Mouse (Mus musculus) small intestine, adult 10 weeks (tissue): ENCODE results near the gene Sec23b. TPM values are rescaled to one million over a fixed set of nuclear protein-coding genes. Genes with fewer than 3 reads are reported as not detected.

ENCODE experiments used
- polyA plus RNA-seq: library from polyadenylated mRNA; stranded (reverse); fragments of 350-450 nt; fragmentation: Illumina TruSeq; extraction: RNeasy Lipid Tissue Mini Kit (QIAGEN cat#74804); gene quantifications from one replicate; pipeline ENCODE4 v1.2.3, GENCODE M21; 2014; ENCODE audit warnings: low replicate concordance

The Sec23b gene
- polyA plus RNA-seq, result 115 TPM

GRCm38 (mm10) chr2:144555820-144556552 is at the start of gene Sec23b:
Gene Sec23b (plus strand): TSS chr2:144556229.

DNA sequence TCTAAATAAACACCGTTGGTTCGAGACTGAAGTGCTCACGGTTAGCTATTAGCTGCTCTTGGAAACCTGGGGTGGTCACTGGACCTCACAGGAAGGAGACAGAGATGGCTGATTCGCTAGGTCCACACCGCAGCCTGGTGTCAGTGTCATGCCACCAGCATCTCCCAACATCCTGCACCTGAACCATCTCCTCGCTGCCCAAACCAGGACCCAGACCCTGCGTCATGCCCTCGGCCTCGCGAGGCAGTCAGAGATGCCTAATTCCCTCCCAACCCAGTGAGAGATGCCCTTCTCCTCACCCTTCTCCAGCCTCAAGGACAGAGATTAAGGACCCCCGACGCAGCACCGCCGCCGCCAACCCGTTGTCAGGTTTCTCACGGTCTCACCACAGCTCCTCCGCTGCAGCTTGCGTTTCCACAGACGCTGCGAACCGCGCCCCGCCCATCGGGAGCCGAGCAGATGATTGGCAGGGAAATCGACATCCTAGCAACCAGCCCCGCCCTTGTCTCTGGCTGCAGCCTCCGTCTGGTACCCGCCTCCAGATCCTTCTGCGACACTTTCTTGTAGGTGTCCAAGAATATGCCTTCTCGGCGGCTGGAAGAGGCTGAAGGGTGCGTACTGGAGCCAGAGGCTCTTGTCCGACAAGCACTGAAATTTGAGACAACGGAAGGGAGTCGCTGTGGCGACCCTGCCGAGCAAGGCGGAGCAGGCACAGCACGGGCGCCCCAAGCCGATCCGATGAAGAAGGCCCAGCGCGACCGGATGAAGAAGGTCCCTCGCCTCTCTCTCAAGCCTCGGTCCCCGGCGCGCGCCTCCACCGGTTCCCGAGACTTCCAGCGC is 28.8 kb upstream of the Sec23b start, which contains the start of the genes Dzank1 and Polr3f:
Dzank1 (minus strand) TSS at position 434 of the 840 bp plus-strand sequence.
Polr3f (plus strand) TSS at position 738 of the 840 bp plus-strand sequence.

DNA sequence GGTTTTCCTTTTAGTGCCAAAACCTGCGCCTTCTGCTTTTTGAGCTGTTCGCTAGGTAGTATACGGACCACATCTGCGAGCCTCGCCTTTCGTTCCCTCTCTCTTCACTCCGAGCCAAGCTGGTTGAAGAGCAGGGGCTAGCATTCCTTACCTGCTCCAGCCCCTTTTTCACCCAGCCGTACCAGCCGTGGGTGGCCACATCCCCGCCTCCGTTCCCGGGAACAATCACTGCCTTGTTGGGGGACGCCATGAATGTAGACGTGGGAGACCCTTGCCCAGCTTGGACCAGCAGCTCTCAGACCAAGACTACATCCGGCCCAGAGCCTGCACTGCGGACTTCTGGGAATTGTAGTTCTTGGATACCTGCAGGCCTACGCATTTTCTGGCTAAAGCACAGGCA is 5.5 kb upstream of the Sec23b start, which contains the start of gene Rbbp9:
Rbbp9 (minus strand) TSS at position 341 of the 400 bp plus-strand sequence.

GRCm38 (mm10) chr2:144593951-144594651 is 38.1 kb downstream of the Sec23b start, which contains the start of gene Smim26:
Gene Smim26 (plus strand): TSS chr2:144594054.

DNA sequence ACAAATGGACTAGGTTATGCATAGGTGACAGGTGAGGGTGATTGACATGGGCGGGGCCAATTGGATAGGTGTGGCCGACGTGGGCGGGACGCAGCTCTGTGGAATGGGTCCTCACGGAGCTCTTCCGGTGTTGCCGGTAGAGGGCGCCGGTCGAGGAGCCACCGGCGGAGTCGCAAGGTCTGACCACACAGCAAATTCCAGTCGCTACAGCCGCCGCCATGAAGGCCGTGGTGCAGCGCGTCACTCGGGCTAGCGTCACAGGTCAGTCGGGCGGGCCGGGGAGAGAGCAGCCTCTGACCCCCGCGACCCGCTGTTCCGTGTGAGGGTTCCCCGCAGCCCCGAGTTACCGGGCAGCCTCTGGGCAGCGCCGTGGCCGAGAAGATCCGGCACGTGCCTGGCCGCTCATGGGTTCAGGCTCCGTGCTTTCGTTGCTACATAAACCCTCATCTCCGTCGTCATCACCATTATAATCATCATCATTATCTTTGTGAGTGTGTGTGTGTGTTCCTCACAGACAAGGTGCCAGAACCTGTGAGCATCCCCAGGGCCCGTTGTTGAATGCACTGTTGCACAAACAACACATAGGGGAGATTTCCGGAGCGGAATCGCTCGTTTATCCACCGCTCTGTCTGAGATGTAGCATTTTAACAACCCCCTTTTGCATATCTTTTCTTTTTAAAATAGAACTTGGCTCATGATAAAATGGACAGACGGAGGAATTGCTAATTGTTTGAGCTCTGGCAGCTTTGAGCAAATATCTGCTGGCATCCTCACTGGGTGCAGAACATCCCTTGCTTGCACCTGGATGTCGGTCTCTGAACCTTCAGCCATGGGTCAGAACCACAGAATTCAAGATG is 44.0 kb downstream of the Sec23b start, which contains the start of gene Dtd1:
Dtd1 (plus strand) TSS at position 67 of the 857 bp plus-strand sequence.

Other genes with a start within 250 kb of the Sec23b start
- gene Ovol2, start 224.1 kb upstream of the Sec23b start, polyA plus RNA-seq, result 5.1 TPM
- gene Kat14, start 187.2 kb upstream of the Sec23b start, polyA plus RNA-seq, result 3.7 TPM
- gene Pet117, start 187.2 kb upstream of the Sec23b start, polyA plus RNA-seq, result 3.2 TPM
- 0.45 TPM for gene Dzank1, start 28.8 kb upstream of the Sec23b start, polyA plus RNA-seq
- gene Polr3f, start 28.5 kb upstream of the Sec23b start, polyA plus RNA-seq, result 32.0 TPM
- 73.5 TPM for gene Rbbp9, start 5.4 kb upstream of the Sec23b start, polyA plus RNA-seq
- gene Smim26, start 37.8 kb downstream of the Sec23b start, polyA plus RNA-seq, result 11.9 TPM
- gene Dtd1, start 43.7 kb downstream of the Sec23b start, polyA plus RNA-seq, result 8.9 TPM